Mouse (Mus musculus) CD4-positive helper T cell, adult 2 months (primary cell): Measurements from ENCODE around the gene Dbnl.

Source experiments
- DNase-seq: peaks from one replicate; pipeline ENCODE4 v3.0.0-alpha.2; 2012; ENCODE audit warnings: low read depth, missing footprints, low spot score

Gene Dbnl

DNA sequence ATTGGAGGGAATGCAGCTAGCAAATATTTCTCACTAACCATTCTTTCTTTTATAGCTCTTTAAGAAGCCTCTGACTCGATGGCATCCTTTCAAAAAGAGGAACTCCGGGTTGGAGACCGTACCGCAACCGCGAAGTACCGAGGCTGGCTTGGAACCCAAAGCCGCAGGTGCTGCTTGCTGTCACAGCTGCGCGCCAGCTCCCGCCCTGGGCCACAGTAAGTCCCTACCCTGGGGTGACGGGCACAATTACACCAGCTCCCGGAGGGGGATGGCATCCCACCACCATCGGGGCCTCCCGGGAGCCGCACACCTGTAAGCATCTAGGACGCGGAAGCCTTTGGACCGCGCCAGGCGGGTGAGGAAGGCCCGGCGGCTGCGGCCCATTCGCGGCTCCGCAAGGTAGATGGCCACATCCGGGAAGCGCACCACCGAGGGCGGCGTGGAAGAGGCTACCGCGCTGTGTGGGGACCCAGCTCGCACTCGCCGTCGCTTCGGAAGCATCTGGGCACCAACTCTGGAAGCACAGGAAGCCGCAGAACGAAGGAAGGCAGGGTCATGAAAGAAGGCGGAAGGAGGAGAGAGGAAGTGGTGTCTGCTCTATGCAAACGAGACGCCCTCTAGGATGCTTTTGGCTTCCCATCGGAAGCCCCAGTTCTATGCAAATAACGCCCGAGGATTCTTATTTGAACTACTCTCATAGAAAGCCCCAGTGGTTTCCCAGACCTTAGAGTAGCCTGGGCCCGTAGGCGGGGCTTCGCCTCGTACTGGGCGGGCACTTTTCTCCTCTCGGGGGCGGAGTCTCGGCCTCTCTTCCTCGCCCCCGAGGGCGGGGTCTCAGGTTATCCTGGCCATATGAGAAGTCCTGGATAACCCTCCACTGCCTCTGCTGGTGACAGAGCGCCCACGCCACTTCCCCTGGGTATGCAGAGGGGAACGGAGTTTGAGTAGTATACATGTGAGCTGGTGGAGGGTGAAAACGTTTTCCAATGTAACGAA, 49.3 kb downstream of the Dbnl start, which contains the start of gene Polm:
Polm (minus strand) TSS at position 766 of the 996 bp plus-strand sequence.
- DNase-seq: peak; percentile 91

DNA sequence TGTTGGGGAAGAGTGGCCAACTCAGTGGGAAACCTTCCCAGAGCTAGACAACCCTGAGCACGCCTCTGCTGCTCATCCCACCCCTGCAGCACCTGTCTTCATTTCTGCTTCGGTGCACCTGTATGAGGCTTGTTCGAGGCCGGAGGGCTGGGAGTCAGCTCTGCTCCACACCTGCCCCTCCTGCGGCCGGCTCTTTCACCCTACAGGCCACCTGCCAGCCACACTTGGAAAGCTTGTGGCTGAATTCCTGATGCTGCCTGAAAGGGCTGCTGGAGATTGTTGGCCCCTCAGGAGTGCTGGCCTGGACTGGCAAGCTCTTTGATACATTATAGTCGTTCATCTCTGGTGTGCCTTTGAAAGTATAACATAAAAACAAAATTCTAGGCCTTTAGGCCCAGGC, 52.1 kb downstream of the Dbnl start:
- no peak for DNase-seq

DNA sequence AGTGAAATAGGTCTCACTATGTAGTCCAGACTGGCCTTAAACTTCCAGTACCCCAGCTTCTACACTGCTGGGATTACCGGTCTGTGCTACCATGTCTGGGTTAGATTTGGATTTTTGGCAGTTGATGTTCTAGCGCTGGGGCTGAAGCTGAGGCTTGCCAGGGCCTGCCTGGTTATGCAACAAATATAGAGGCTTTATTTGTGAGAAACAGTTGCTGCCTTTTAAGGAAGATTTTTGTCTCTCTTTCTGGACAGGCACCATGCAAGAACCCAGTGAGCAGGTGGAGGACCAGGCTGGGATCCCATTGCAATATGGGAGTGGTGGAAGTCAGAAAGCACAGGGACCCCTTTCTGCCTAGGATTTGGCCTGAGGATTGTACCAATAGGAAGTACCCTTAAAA, 53.5 kb downstream of the Dbnl start:
- no peak for DNase-seq

DNA sequence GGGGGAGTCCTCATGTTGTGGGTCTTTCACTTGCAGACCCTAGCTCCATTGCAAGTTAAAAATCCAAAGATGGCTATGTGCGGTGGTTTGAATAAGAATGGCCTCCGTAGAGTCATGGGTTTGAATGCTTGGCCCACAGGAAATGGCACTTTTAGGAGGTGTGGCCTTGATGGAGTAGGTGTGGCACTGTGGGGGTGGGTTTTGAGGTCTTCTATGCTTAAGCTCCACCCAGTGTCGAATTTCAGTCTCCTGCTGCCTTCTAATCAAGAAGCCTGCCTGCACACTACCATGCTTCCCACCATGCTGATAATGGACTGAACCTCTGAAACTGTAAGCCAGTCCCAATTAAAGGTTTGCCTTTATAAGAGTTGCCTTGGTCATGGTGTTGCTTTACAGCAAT, 54.8 kb downstream of the Dbnl start:
- DNase-seq: no peak

DNA sequence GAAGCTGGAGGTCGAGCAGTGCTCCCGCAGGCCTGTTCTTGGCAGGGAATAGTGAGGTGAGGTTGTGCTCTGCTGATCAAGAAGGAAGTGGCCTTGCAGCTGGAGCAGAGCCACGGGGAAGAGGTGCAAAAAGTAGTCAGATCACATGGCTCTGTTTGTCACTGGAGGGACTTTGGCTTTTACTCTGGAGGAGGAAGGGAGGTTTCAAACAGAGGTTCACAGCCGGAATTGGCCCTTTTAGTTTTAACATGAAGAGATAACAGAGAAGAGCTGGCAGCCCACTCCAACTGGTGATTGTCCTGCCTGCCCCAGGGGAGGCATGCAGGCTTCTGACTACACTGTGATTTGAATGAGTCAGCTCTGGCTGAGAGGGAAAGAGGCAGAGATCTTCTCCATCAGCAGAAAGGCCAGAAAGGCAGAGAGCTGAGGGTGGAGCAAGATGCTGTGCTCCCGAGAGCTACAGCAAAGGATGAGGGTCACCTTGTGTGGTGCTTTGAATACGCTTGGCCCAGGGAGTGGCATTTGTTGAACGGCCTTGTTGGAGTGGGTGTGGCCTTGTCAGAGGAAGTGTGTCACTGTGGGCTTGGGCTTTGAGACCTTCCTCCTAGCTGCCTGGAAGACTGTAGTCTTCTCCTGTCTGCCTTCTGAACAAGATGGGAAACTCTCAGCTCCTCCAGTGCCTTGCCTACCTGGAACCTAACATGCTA, 58.5 kb downstream of the Dbnl start:
- DNase-seq: no peak

DNA sequence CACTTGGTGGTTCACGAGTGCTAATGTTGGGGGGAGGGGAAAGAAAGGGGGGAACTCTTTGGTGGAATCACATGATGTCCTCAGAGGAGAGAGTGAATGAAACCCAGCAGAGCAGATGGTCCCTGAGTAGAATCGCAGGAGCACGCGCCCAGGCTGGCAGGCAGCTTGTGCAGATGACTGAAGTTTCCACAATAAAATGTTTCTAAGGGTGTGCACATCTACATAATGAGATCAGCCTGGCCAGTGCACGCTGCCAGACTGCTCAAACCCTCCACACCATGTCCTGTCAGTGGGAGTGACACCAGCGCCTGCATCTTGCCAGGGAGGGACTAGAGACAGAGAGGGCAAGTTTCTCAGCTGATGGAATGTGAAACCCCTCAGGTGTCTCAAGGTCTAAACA, 60.5 kb downstream of the Dbnl start:
- no peak for DNase-seq

DNA sequence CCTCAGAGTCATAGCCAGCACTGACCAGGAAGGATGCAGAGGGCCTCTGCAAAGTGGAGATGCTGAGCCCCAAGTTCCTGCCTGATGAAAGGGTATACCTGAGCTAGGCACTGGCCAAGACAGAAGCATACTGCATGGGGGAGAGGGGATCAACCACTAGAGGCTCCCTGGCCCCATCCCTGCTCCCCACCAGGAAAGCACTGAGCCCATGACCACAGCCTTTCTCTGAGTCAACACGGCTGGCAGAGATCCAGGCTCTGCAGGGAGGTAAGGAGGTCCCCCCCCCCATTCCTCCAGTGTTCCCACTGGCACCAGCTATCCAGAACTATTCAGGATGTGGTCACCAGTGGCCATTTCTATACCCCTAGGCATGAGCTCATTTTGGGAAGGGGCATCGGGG, 61.0 kb downstream of the Dbnl start:
- no peak for DNase-seq

DNA sequence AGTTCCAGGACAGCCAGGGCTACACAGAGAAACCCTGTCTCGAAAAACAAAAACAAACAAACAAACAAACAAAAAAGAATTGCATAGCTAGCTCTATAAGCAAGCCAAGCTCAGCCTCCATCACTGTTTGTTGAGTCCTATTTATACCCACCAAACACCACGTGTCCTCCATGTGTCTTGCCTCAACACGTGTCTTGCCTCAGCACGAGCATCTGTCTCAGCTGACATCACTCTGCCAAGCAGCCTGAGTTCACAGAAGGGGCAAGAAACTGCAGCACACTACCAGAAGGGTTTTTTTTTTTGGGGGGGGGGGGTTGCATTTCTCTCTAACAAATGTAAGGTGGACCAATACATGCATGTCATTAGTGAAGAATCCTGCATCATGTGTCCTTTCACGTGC, 62.2 kb downstream of the Dbnl start:
- no peak for DNase-seq
